Mouse (Mus musculus) brain, embryonic 14.5 days (tissue): Measurements from ENCODE around the gene 2010300C02Rik.
"Not testable (repeated sequence)": the region's sequence is repeated elsewhere in the genome, so short reads cannot be mapped to it uniquely, and the experiment has no call there.

ENCODE experiments used
- CTCF ChIP-seq: fragments of 200-500 bp; IDR thresholded peaks from 2 replicates; pipeline ENCODE4 v1.5.1; 2012; ENCODE audit warnings: inconsistent platforms, mild to moderate bottlenecking, moderate library complexity, borderline replicate concordance; ENCODE audit not compliant: insufficient read depth, insufficient read length; ENCODE audit errors: extremely low read depth
- POLR2A ChIP-seq: fragments of 200-500 bp; IDR thresholded peaks from 2 replicates; pipeline ENCODE4 v1.6.1; 2012; ENCODE audit warnings: mild to moderate bottlenecking, inconsistent platforms, borderline replicate concordance; ENCODE audit not compliant: poor library complexity, insufficient read depth, insufficient read length, severe bottlenecking; ENCODE audit errors: extremely low read depth

DNA sequence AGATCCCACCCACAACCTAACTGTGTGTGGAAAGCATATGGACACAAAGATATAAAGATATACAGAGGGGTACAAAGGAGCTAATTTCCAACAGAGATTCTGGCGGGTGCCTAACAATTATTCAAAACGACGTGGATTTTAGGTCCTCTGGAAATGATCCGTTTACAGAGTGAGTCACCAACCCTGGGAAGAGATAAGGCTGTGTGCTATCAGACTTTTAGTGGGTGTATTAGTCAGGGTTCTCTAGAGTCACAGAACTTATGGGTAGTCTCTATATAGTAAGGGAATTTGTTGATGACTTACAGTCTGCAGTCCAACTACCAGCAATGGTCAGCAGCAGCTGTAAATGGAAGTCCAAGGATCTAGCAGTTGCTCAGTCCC is 7.5 kb downstream of the 2010300C02Rik start:
- TF ChIP-seq CTCF, POLR2A: not testable (repeated sequence)
